Mouse (Mus musculus): ENCODE measurements around the gene Cttnbp2nl.
A peak's percentile ranks its signal among the peaks of the same experiment; 100 is the strongest.

The Cttnbp2nl gene

DNA sequence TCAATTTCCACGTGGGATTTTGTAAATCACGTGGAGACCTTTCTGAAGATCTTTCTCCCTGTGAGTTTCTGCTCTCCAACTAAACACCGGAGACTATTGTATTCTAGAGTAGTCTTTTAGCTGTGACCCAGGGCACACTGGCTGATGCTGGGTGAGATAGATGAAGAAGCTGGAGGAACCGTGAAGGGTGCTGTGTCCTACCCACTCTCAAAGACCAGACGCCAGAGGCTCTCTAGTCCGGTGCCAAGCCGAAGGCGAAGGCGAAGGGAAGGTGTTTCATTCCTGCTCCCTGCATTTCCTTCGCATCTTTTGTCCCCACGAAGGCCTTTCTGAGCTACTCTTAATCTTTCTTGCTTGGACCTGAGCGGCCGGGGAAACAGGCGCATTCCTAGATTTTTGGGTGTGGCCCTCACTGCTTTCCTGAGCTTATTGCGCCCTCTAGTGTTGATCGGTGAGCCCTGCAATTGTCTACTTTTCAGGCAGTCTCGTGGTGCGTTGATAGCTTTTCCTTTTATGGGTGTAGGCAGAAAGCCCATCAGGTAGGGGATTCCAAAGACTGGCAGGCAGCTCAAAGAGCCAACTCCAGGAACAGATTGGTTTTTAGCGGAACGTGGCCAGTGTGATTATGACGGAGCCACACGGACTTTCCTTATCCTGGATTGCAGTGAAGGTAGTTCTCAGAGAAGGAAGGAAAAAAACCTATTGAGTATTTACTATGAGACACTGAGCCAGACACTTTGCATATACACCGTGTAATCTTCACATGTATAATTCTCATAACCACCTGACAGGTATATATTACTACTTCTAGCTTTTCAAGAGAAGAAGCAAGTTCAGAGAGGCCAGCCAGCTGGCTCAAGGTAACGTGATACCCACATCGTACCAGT lies 5.9 kb upstream of the Cttnbp2nl start:
- DNase-seq (ENCODE audit: low spot score in 2 of 2): peak; percentile 78 to 88

DNA sequence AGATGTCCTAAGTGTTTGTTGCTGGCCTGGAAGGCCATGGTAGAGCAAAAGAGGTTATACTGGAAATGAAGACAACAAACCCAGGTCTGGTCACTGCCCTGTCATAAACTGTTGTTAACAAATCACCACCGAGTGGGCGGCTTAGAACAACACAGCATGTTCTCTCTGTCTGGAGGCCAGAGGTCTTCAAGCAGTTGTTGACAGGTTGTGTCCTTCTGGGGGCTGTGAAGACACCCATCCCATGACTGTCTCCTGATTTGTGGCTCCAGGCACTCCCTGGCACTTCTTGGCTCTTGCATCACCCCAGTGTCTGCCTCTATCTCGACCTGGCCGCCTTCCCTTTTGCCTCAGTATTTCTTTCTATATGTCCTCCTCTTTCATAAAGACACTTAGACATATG lies 2.7 kb upstream of the Cttnbp2nl start:
- no peak for DNase-seq (ENCODE audit: low spot score in 2 of 2)

DNA sequence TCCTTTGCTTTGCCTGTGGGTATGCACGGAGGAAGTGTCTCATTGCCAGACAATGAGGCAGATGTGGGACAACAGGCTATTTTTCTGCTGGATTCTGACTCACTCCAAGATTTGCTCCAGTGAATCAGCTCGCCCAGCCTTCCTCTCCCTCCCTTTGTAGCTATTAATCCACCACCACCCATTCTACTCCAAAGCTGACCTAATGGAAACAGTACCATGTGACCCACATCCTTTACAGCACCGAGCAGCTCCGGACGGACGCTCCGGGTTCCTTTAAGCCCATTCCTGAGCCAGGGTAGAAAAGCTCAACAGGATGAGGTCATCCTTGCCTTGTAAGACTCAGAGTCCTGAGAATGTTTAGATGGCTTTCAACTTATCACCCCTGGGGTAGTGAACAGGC lies 2.0 kb upstream of the Cttnbp2nl start:
- DNase-seq (ENCODE audit: low spot score in 2 of 2): peak; percentile 92 to 96

DNA sequence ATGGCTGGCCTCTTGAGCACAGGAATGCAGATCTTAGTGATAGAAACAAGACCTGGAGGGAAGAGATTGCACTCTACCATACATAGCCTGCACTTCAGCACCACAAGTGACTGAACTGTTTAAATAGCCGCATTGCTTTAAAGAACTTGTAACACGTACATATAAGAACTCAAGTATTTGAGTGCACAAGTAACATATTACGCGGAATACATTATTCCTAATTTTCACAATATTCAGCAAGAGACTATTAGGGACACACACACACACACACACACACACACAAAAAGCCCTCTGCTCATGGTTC lies 704 bp upstream of the Cttnbp2nl start:
- no peak for DNase-seq (ENCODE audit: low spot score in 2 of 2)

DNA sequence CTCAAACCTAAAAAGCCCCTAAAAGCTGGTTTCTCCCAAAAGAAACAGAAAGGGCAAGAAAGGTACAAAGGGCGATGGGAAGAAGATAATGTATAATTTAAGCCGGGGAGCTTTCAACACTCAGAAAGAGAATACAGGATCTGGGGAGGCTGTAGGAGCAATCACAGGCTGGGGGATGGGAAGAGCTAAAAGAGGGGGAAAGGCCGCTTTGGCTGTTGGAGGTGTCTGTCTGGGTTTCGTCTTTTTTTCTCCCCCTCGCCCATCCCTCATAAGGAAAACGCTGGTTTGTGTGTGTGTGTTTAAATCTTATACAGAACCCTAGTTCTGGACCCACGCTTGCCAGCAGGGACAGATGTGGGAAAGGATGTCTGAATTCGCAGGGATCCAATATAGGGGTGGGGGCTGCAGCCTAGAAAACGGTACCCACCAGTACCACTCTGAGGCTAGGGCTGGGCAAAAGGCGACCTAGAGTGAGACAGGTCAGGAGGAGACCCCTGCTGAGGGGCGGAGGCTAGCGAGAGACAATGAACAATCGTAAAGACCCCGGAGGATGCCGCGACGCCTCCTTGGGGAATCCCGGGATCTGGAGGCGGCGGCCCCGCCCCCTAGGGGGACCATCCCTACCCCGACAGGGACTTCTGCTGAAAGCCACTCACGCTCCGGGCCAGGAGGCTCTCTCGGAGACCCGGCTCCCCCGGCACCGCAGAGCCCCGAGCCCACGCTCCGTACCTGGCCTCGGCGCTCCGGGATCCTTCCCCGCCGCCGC lies 592 bp downstream of the Cttnbp2nl start:
- DNase-seq (ENCODE audit: low spot score in 2 of 2): no peak

DNA sequence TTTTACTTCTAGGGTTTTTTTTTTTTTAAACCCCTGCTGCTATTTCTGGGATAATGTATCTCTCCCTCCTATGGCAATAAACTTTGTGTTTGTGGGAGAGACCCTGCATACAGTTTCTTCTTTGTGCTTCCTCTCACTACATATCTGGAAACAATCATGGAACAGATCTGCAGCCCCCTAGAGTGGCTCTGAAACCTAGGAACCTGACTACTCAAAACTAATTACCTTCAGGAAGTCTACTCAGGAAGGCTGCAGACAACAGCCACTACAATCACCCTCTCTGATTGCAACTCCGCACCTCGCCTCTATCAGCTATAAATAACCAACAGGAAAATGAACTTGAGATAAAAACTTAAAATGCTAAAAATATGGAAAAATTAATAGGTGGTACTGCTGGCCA lies 1.8 kb downstream of the Cttnbp2nl start:
- DNase-seq (ENCODE audit: low spot score in 2 of 2): no peak

DNA sequence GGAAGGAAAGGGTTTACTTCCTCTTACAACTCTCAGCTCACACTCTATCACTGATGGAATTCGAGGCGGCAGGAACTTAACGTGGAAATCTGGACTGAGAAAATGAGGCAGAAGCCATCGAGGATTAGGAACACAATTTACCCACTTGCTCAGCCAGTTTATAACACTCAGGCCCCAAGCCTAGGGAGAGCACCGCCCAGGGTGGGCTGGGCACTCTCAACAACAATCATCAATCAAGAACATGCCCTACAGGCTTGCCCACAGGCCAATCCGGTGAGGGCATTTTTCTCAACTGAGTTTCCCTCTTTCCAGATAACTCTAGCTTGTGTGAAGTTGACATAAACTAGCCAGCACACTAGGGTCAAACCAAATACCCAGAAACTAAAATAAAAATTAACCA lies 3.1 kb downstream of the Cttnbp2nl start:
- no peak for DNase-seq (ENCODE audit: low spot score in 2 of 2)

DNA sequence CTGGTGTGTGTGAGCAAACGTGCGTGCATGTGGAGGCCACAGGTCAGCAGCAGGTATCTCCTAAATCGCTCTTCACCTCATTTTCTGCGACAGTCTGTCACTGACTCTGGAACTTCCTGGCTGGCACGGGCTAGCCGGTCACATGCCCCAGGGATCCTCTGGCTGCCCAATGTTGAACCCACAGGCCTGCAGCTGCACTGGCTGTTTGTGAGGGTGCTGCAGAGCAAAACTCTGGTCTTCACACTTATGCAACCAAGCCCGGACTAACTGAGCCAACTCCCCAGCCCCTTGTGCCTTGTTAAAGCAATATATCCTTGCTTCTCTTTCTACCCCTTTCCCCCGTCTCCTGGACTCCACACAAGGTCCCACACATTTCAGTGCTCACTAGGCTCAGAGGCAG lies 5.3 kb downstream of the Cttnbp2nl start:
- DNase-seq (ENCODE audit: low spot score in 2 of 2): peak; percentile 80 to 83

DNA sequence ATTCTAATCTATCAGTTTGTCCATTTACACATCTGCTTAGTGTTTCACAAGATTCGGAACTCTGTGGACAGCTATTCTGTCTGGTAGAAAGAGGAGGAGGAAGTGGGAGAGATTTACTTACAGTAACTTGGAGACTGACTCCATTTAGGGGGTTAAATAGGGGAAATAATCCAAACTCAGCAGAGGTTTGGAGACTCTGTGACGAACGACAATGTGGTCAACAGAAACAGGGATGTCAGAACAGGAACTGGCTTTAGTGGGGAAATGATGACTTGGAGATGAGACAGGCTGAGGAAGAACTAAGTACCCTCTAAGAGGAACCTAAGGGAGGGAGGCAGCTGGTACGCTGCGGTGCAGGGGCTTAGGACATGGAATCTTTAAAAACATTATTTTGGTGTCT lies 6.1 kb downstream of the Cttnbp2nl start:
- peak; percentile 56 to 79 for DNase-seq (ENCODE audit: low spot score in 2 of 2)

DNA sequence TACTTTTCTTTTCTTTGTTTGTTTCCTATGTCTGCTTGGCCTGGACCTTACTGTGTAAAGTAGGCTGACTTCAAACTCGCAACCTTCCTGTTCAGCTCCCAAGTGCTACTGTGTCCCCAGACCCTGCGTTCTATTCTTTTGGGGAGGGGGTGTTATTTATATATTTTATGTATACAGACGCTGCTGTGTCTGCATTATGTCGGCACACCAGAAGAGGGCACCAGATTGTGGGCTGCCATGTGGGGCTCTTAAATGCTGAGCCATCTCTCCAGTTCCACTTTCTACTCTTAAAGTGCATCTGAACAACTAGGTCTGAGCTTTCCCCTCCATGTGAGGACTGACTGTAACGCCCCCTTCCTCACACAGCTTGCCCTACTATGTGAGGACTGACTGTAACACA lies 9.2 kb downstream of the Cttnbp2nl start:
- DNase-seq (ENCODE audit: low spot score in 2 of 2): no peak

DNA sequence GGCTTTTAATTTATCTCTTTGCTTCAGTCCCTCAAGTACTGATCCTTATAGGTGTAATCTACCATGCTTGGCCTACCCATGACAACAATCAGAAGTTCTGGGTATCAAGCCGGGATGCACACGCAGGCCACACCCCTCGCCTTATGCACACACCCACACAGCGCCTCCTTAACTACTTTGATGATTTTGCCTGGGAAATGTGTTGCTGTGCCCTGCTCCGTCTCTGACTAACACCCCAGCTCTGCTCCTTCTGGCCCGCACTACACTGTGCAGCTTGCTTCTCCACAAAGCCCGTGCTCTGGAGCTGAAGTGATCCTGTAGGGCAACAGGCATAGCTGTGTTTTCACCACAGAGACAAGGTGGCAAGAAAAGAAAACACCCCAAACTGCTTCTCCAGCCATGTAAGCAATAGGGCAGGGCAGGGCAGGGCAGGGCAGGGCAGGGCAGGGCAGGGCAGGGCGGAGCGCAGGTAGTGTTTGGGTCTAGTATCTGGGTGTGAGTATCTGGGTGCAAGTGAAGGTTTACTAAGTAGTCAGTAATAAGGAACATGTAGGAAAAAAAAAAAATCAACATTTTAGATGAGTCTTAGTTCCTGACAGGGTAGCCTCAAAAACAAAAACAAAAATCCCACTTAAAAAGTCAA lies 11.8 kb downstream of the Cttnbp2nl start:
- no peak for DNase-seq (ENCODE audit: low spot score in 2 of 2)

DNA sequence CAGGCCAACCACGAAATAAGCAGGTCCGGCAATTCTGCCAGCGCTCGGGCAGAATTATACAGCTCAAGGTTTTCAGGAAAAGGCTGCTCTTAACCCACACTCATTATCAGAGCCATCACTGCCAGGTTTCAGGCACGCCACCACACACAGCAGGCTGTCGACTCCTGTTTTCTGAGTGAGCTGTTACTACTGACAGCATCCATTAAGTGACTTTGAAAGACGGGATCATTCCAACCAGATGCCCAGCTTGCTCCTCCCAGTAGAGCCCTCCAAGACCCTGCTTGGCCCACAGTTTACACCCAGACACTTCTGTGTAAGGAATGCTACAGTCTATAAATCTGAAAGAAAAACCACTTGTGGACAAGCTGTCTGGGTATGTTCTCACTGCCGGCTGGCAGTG lies 12.9 kb downstream of the Cttnbp2nl start:
- no peak for DNase-seq (ENCODE audit: low spot score in 2 of 2)

DNA sequence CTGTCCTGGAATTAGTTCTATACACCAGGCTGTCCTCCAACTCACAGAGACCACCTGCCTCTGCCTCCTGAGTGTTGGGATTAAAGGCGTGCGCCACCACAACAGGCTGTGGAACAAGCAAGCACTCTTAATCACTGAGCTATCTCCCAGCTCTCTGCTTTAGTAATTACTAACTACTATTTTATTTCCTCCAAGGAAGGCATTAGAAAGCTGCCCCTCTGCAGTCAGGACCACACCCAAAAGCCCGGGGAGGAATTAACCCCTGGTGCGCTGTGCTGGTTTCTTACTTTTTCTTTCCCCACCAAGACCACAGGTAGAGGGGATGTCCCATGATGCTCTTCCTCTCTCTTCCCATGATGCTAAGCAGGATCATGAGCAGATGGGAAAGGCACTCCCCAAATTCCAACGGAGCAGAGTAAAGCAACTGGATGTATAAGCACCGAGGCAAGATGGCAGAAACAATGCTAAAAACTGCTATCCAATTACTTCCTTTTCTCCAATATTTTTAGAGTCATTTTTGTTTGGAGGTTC lies 15.6 kb downstream of the Cttnbp2nl start:
- no peak for DNase-seq (ENCODE audit: low spot score in 2 of 2)

DNA sequence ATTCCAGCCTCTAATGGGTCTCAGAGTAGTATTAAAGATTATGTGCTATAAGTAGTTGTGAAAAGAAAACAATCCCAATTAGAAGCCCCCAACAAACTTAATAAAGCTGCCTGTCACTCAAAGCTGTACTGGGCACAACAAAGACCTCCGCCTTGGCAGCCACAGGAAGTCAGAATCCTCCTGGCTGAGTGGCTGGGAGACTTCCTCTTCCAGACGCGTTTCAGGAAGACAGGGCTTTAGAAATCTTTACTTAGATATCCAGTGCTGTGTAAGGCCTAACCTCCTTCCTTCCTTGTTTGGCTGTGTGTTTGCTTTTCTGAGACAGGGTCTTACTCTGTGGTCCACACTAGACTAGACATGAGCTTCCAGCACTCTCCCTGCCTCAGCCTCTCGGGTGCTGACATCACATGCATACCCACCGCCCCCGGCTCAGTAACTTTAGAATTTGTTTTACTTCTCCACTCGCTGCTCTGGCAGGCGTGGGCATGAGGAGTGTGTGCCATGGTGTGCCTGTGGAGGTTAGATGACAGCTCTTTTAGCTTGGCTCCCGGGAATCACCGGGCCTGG lies 16.6 kb downstream of the Cttnbp2nl start:
- peak in 1 of 2 experiments; percentile 39 for DNase-seq (ENCODE audit: low spot score in 2 of 2)

DNA sequence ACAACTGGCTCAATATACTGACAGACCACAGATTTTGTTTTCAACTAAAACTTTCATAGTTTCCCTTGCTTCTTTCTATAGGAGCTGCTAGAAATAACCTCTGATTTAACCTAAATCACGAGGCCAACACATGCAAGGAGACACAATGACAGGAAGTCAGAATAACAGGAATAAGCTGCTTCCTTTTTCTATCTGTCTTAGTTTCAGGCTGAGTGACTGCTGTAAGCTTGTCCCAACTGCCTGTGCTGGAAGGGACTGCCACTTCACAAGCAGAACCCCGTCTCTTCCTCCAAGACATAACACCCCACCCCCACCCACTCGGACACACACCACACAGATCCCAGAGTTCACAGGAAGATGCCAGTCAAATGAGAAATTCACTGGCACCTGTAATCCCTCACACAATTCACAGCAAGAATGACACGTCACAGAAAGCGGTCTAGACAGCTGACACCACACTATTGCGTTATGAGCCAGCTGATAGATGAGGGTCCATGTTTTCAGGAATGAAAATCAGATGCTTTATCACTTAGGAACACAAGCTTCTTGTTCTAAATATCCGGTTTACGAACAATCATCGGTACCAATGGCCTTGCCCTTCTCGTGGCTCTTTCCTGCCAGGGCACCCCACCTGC lies 29.5 kb downstream of the Cttnbp2nl start:
- peak in 1 of 2 experiments; percentile 56 for DNase-seq (ENCODE audit: low spot score in 2 of 2)

DNA sequence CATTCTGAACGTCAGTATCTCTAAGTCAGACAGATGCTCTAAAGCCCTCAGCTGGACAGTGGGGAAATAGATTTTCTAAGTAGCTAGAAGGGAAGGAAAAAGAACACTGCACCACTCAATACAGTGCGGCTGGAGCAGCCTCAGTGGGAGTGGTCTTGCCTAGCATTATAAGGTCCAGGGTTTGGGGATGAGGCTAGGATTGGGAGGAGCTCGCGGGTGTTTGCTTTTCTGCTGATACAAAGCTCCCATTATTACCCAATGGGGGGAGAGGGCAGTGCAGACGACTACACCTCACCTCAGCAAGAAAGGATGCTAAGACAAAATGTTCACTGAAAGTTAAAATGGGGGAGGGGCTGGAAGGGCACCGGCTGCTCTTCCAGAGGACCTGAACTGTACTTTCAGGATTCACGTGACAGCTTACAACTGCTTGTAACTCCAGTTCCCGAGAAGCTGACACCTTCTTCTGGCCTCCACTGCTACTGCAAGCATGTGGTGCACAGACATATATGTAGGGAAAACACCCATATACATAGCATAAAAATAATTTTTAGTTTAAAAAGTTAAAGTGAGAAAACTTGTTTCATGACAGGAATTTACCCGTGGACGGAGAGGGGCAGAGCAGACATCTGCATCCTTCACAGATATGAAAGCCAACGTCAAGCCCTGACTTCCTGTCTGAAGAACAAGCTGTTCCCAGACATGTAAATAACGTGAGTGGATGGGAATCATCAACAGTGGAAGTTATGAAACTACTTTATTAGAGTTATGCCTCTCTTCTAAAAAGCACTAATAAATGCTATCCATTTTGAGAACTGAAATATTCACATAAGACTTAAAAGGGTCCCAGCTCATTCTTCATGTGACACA lies 32.9 kb downstream of the Cttnbp2nl start:
- peak; percentile 77 to 87 for DNase-seq (ENCODE audit: low spot score in 2 of 2)

DNA sequence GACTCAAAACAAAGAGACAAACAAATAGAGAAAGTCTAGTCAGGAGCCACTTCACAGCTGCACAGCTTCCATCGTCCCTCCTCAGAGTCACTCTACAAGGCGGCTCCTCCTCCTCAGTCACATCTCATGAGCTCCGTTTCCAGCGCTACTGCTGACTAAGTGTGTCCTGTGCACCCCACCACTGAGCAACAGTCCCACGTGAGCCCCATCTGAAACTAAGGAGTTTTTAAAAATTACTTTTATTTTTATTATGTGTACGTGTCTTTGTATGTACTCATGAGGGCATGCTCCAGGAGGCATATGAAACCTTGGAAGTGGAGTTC lies 34.2 kb downstream of the Cttnbp2nl start:
- no peak for DNase-seq (ENCODE audit: low spot score in 2 of 2)

DNA sequence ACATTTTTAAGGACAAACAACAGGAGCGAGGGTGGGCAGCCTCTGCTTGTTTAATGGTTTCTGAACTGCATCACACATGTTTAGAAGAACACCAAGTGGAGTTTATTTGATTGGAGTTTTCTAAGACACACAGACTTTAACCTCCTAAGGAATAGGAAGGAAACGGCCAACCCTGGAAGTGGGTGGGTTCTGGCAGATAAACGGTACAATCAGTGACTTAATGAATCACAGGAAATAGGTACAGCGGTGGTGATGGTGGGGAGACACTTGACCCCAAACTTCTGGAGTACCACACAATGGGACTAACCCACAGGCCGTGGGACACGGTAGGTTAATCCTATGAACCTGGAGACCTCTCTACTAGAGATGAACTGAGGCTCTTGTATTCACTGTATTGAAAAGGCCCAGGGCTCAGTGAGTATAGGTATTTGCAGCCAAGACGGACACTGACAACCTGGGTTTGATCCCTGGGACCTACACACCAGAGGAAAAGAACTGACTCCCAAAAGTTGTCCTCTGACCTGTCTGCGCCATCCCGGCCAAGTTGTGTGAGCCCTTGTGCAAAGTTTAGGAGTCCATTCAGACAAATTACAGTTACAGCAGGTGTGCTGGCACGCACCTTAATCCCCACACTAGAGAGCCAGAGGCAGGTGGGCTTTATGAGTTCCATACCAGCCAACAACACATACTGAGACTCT lies 34.7 kb downstream of the Cttnbp2nl start:
- DNase-seq (ENCODE audit: low spot score in 2 of 2): peak; percentile 45 to 73

DNA sequence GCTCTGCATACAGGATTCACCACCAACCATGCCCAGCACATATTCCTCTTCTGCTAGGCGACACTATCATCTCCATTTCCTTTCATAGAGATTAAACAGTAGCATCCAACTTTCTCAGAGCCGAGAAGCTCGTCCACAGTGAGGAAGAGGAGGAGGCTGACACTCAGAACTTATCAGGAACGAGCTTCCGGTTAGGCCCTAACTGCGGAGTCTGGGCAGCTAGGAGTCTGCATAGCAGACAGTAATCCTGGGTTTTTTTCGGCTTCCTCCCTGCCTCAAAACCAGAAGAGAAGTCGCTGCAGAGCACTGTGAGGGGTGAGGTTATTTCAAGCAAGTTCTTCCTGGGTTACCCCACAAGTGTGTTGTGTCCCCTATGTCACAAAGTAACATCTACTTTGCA lies 35.6 kb downstream of the Cttnbp2nl start:
- no peak for DNase-seq (ENCODE audit: low spot score in 2 of 2)

DNA sequence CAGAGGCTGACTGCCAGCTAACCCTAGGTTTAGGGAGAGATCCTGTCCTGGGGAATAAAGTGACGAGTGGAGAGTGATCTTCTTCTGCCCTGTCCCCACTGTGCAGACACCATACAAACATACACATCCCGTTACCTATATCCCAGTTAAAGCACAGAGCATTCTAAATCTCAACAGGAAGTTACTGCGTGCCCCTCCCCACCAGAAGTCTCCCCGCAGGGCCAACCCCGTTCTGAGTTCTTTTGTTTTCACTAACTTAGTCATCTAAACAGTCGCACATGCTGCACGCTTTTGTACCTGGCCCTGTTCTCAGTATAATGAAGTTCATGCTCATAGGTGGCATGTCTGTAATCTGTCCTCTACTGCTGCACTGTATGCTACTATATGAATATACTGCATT lies 36.7 kb downstream of the Cttnbp2nl start:
- DNase-seq (ENCODE audit: low spot score in 2 of 2): no peak
